Mouse (Mus musculus): ENCODE measurements around the gene Nuak2.
"Not testable (repeated sequence)": the region's sequence is repeated elsewhere in the genome, so short reads cannot be mapped to it uniquely, and the experiment has no call there.

The Nuak2 gene

GRCm38 (mm10) chr1:132328565-132328964 is 12.6 kb downstream of the Nuak2 start:
- no peak for DNase-seq (ENCODE audit: low read depth)

DNA sequence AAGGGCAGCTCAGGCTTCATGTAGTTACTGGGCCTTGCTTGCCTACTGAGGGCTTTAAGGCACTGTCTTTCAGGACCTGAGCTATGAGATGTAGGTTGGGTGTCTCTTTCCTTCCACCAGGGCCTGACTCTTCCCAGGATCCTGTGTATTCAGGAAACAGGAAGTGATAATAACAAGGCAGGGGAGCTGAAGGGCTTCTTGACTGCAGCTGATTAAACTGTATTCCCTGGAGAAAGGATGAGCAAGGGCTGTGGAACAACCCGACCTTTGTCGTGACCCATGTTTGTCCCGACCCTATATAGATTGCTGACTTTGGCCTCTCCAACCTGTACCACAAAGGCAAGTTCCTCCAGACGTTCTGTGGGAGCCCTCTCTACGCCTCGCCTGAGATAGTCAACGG is 13.7 kb downstream of the Nuak2 start:
- DNase-seq (ENCODE audit: low read depth): no peak

- no peak for DNase-seq (ENCODE audit: low read depth)
Measured at GRCm38 (mm10) chr1:132330397-132330796, 14.5 kb downstream of the Nuak2 start.

GRCm38 (mm10) chr1:132331283-132331682 is 15.4 kb downstream of the Nuak2 start:
- DNase-seq (ENCODE audit: low read depth): no peak

GRCm38 (mm10) chr1:132333201-132333600 is 17.3 kb downstream of the Nuak2 start:
- DNase-seq (ENCODE audit: low read depth): no peak

GRCm38 (mm10) chr1:132333675-132334141 is 17.8 kb downstream of the Nuak2 start:
- DNase-seq (ENCODE audit: low read depth): no peak

DNA sequence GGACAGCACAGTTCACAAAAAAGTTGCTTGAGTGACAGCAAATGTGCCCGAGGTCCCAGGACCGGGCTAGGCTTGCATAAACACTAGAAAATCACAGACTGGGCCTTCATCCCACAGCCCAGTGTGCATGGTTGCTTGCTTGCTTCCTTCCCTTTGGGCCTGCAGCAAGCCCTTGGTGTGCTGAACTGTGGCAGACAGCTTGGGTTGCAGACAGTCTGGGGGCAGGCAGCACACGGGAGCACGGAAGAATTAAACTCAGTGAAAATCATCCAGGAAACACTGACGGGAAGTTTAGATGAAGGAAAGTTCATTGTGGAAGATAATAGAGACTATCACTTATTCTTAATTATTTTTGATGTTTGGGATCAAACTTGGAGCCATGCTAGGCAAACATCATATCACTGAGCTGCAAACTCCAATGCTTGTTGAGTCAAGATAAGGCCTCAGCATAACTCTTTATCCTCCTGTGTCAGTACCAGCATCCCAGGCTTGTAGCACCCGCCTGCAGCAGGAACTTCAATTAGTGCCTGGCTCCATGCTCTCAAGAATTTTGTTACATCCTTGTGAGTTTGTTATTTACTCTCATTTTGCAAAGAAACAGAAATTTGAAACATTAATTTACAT is 18.4 kb downstream of the Nuak2 start:
- no peak for DNase-seq (ENCODE audit: low read depth)

- no peak for DNase-seq (ENCODE audit: low read depth)
Measured at GRCm38 (mm10) chr1:132335378-132335965, 19.5 kb downstream of the Nuak2 start.

DNA sequence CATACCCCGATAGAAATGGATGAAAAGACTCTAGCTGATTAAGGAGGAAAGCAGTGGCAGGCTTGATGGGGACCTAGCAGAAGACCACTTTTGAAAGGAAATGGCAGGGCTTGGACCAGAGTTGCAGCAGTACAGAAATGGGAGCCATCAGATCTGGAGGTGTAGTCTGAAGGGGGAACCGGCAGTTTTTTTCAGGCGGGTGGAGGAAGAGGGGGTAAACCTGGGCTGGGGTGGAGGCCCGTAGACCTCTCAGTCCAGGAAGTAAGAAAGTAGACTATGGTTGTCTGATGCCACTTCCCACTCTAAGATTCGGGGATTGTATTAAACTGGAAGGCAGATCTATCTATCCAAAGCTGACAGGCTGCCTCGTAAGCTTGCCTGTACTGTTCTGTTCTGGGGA is 21.0 kb downstream of the Nuak2 start:
- DNase-seq (ENCODE audit: low read depth): no peak

DNA sequence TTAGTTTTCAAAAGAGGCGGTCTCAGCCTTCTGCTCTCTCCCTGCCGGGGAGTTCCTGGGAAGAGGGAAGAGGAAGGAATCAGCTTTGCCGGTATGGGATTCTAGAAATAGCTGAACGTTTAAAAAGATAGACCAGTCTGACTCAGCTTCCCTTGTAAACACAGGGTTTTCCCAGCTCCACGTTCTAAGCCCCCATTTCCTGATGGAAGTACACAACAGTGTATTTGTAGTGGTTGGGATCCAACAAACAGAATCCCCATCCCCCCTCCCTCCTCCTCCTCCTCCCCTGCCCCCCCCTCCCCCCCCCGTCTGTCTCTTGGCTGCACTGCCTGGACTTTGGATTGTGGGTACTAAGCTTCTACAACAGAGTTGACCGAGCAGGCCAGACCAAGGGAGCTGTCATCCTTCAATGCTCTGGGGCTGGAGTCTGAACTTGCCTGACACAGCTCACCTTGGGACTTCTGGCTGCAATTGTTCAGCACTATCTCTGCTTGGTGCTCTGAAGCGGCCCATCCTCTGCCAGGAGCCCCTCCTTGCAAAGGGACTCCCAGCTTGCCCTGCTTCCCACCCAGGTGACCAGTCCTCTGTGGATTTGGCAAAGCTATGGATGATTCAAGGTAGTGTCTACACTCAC is 22.2 kb downstream of the Nuak2 start:
- DNase-seq (ENCODE audit: low read depth): no peak

- no peak for DNase-seq (ENCODE audit: low read depth)
Measured at GRCm38 (mm10) chr1:132341731-132342501, 26.0 kb downstream of the Nuak2 start.

GRCm38 (mm10) chr1:132342518-132342917 is 26.6 kb downstream of the Nuak2 start:
- no peak for DNase-seq (ENCODE audit: low read depth)

DNA sequence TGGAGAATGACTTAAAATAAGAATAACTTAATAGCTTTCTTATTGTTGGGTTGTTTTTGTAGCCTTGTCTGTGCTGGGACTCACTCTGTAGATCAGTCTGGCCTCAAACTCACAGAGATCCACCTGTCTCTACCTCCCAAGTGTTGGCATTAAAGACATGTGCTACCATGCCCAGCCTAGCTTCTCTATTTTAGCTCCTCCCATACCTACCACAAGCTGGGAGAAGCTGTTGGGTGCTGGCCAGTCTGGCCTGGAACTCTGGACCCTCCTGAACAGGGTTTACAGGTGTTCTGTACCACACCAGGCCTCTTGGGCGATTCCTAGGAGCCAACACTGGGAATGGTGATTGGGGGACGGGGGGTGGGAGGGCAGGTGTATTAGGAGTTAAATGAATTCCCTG is 27.3 kb downstream of the Nuak2 start:
- DNase-seq (ENCODE audit: low read depth): no peak

DNA sequence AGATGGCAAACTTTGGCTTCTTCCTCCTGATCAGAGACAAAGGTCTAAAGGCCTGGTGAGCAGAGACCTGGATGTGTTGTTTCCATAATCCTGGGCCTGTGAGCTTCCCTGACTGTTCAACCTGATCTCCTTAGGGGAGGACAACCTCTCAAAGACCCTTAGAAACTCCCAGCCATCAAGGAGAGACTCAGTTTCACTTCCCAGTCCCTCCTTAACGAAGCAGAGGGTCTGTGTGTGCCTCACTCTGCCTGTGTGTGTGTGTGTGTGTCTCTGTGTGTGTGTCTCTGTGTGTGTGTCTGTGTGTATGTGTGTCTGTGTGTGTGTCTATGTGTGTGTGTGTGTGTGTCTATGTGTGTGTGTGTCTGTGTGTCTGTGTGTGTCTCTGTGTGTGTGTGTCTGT is 27.7 kb downstream of the Nuak2 start:
- DNase-seq (ENCODE audit: low read depth): no peak

GRCm38 (mm10) chr1:132345514-132345913 is 29.6 kb downstream of the Nuak2 start:
- no peak for DNase-seq (ENCODE audit: low read depth)

DNA sequence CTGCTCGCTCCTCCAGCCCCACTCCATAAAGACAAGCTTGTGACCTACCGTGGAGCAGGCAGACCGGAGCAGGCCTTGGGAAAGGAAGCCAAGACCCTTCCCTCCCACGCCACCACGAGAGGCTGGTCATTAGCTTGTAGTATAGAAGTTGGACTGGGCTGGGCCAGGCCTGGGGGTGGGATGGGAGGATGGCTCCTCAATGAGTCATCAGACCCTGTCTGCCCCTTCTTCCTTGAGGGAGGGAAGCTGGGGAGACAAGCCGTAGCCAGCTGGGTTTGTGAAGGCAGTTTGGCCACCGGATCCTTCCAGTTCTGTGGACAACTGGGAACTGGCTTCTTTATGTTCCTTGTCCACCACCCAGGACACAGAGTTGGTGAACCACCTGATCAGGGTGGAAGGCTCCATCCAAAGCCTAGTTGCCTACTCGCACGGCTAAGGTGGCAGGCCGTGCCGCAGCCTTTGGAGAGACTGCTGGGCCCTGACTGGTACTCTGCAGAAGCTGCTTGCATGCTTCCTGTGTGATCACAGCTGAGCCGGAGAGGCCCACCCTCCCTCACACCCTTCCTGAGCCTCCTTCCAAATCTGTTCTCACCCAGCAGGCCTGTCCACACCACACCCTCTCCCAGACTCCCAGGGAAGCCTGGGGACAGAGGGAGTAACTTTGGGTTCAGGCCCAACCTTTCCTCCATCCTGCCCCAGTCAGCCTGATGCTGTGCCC is 30.4 kb downstream of the Nuak2 start:
- no peak for DNase-seq (ENCODE audit: low read depth)

DNA sequence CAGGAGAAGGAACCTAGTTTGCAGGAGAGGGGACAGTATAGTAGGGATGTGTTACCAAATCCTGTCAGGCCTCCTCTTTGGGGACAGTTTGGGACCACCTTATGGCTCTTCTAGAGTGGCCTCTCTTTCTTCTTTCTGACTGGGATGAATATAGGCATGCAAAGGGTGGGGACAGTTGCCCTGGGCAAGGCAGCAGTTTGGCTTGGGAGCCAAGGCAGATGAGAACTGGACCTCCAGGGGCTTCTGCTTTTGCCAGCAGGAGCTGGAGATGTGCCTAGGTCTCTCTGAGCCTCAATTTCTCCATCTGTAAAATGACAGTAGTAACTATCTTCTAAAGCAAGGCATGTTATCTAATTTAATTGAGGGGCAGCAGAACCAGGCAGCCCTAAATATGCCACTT is 31.0 kb downstream of the Nuak2 start:
- no peak for DNase-seq (ENCODE audit: low read depth)

GRCm38 (mm10) chr1:132348401-132348800 is 32.5 kb downstream of the Nuak2 start:
- DNase-seq (ENCODE audit: low read depth): no peak

- not testable (repeated sequence) for DNase-seq (ENCODE audit: low read depth)
Measured at GRCm38 (mm10) chr1:132349049-132349448, 33.1 kb downstream of the Nuak2 start.

GRCm38 (mm10) chr1:132349601-132350000 is 33.7 kb downstream of the Nuak2 start:
- DNase-seq (ENCODE audit: low read depth): not testable (repeated sequence)

GRCm38 (mm10) chr1:132351058-132351457 is 35.1 kb downstream of the Nuak2 start:
- DNase-seq (ENCODE audit: low read depth): no peak

DNA sequence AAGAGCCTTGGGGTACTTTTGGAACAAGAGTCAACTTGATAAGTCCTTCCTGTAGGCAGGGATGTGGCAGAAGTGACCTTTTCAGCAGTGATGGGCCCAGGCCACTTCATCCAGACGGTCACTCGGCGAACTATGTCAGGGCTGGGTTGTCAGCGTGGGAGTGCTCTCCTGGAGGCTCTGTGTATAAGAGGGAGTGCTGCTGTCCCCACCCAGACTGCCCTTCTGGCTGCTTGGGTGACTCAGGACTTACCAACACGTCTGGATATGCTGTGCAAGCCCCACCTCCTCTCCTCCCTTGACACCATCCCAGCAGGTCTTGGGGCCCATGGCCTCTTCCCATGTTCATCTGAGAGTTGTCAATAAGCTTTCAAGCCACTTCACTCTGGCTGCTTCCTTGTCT is 37.5 kb downstream of the Nuak2 start:
- no peak for DNase-seq (ENCODE audit: low read depth)
